Comparison of ENCODE assay signal across 25 mouse cellular contexts in the genomic region with DNA sequence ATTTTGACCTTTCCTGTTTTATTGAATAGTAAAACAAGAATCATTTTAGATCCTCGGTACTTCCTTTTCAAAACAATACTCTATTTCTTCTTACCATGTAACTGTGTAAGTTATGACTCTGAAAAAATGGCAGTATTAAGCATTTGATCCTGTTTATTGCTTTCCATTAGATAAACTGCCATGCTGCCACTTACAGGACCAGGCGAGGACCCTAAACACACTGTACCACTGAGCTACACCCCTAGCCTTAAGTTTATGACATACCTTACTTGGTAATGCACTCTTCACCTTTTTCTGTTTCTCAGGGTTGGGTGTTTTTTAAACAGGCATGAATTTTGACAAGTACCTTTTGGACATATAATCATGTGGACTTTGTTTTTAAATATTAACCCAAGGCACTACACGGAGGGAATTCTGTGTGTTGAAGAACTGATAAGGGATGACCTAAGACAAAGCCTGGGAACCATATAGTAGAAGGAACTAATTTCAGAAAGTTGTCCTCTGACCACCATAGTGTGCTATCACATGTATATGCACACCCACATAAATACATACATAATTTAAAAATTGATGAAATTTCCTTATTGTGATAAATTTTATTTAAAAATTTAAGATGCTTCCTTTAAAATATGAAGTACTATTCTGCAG. TPM values are rescaled to one million over a fixed set of nuclear protein-coding genes. Genes with fewer than 3 reads are reported as not detected.
A peak's percentile ranks its signal among the peaks of the same experiment; 100 is the strongest.
DNase-seq lines count a peak whose midpoint lies in the region; ATAC-seq and TF ChIP-seq lines count a peak whose summit lies in the region.
"Had no signal": no experiment of that assay in that cellular context is flagged by ENCODE, and none has a peak within 500 bp of the region (broad histone marks: within the 10 kb centered on the region; RNA-seq: fewer than 3 reads in every experiment).

No protein-coding gene starts in this region.

- no peak for TF ChIP-seq CTCF in intestine, postnatal 0 days (IDR thresholded peaks at IDR 0.05; ENCODE audit: low read depth)
- no peak for TF ChIP-seq CTCF in small intestine, adult 2 months (IDR thresholded peaks at IDR 0.05; ENCODE audit: extremely low read depth, insufficient read length, insufficient replicate concordance, low read depth, low read length)

- H3K9me3 ChIP-seq in intestine, embryonic 14.5 days (ENCODE audit: control insufficient read depth, low read length), result no peaks in the 10 kb centered on the region
- H3K9me3 ChIP-seq in intestine, embryonic 15.5 days, result no peaks in the 10 kb centered on the region
- no peaks in the 10 kb centered on the region for H3K9me3 ChIP-seq in intestine, postnatal 0 days (ENCODE audit: control insufficient read depth)
- H3K9me3 ChIP-seq: embryonic facial prominence, embryonic 13.5 days; embryonic facial prominence, embryonic 15.5 days; forebrain, embryonic 10.5 days; forebrain, embryonic 12.5 days had no signal

- no peak overlapping the region for H3K4me3 ChIP-seq in intestine, embryonic 14.5 days (ENCODE audit: low read depth, low read length)
- no peak overlapping the region for H3K4me3 ChIP-seq in intestine, embryonic 15.5 days (replicated peaks)
- H3K4me3 ChIP-seq in intestine, postnatal 0 days (ENCODE audit: low read depth, low read length), result no peak overlapping the region
- no peak overlapping the region for H3K4me3 ChIP-seq in small intestine, adult 2 months (ENCODE audit: low read depth, low read length)
- H3K4me3 ChIP-seq: embryonic facial prominence, embryonic 13.5 days; embryonic facial prominence, embryonic 15.5 days; erythroblast, embryonic 14.5 days; forebrain, embryonic 10.5 days; forebrain, embryonic 12.5 days had no signal

- no peak for TF ChIP-seq POLR2A in small intestine, adult 2 months (IDR thresholded peaks at IDR 0.05; ENCODE audit: low read depth, low read length)

- no peak overlapping the region for H3K4me2 ChIP-seq in intestine, embryonic 14.5 days (ENCODE audit: low read length)
- H3K4me2 ChIP-seq in intestine, embryonic 15.5 days (replicated peaks), result no peak overlapping the region
- peak overlapping the region; percentile 32; the same call in 1 of the 2 replicates for H3K4me2 ChIP-seq in intestine, postnatal 0 days (replicated peaks; ENCODE audit: low read depth)
- H3K4me2 ChIP-seq: embryonic facial prominence, embryonic 13.5 days; embryonic facial prominence, embryonic 15.5 days; forebrain, embryonic 12.5 days had no signal

- no peak overlapping the region for H3K9ac ChIP-seq in intestine, embryonic 14.5 days (ENCODE audit: low read length)
- H3K9ac ChIP-seq in intestine, embryonic 15.5 days, result no peak overlapping the region
- no peak overlapping the region for H3K9ac ChIP-seq in intestine, postnatal 0 days (ENCODE audit: low read depth, low read length)
- H3K9ac ChIP-seq: embryonic facial prominence, embryonic 13.5 days; embryonic facial prominence, embryonic 15.5 days; forebrain, embryonic 12.5 days had no signal

- 61% methylated on average over 3 of the region's 3 CpGs for WGBS in intestine, embryonic 14.5 days
- 46% methylated on average over 3 of the region's 3 CpGs for WGBS in intestine, embryonic 15.5 days
- 45% methylated on average over 3 of the region's 3 CpGs for WGBS in intestine, postnatal 0 days
- WGBS in small intestine, adult 2 months, result 31% methylated on average over 3 of the region's 3 CpGs

- no peaks in the 10 kb centered on the region for H3K4me1 ChIP-seq in intestine, embryonic 14.5 days (replicated peaks; ENCODE audit: control insufficient read depth, insufficient read depth, low read length)
- no peaks in the 10 kb centered on the region for H3K4me1 ChIP-seq in intestine, embryonic 15.5 days (replicated peaks)
- no peaks in the 10 kb centered on the region for H3K4me1 ChIP-seq in intestine, postnatal 0 days (replicated peaks; ENCODE audit: control insufficient read depth, insufficient read depth, low read length)
- peaks cover 3% of the 10 kb centered on the region for H3K4me1 ChIP-seq in small intestine, adult 2 months (ENCODE audit: control insufficient read depth, insufficient read depth, insufficient read length, low read length)
- H3K4me1 ChIP-seq: embryonic facial prominence, embryonic 13.5 days; embryonic facial prominence, embryonic 15.5 days; forebrain, embryonic 10.5 days; forebrain, embryonic 12.5 days had no signal

- H3K27ac ChIP-seq in intestine, embryonic 14.5 days (ENCODE audit: low read depth), result 0 out of 2 replicates have a peak overlapping the region, but pooled peaks have one; percentile 33
- no peak overlapping the region for H3K27ac ChIP-seq in intestine, embryonic 15.5 days
- H3K27ac ChIP-seq in intestine, postnatal 0 days (ENCODE audit: low read depth, low read length), result peak overlapping the region; percentile 36; the same call in 1 of the 2 replicates
- 0 out of 2 replicates have a peak overlapping the region, but pooled peaks have one; percentile 29 for H3K27ac ChIP-seq in small intestine, adult 2 months (ENCODE audit: insufficient read depth, low read depth, low read length)
- H3K27ac ChIP-seq: embryonic facial prominence, embryonic 13.5 days; embryonic facial prominence, embryonic 15.5 days; forebrain, embryonic 10.5 days; forebrain, embryonic 12.5 days had no signal

- no peak for DNase-seq in intestine, embryonic 14.5 days (ENCODE audit: low spot score)
- DNase-seq in urinary bladder, adult 18-20 months (ENCODE audit: low spot score in 2 of 2), result no peak
- DNase-seq in left cerebral cortex, adult 9 months (ENCODE audit: low spot score in 2 of 2), result no peak
- no peak for DNase-seq in cerebellum, postnatal 4 days (ENCODE audit: low spot score in 2 of 2)
- DNase-seq: adrenal gland, adult 2 months; adrenal gland, postnatal 10 days; adrenal gland, postnatal 25 days; cerebellum, adult 11 months; cerebellum, adult 18-20 months; cerebellum, adult 8-10 months; cerebellum, adult 9-11 months; cerebellum, postnatal 14 days; cerebellum, postnatal 36 days had no signal

- H3K36me3 ChIP-seq in intestine, embryonic 14.5 days (ENCODE audit: control insufficient read depth, insufficient read depth, low read length), result no peaks in the 10 kb centered on the region; the same call in 1 of the 2 replicates
- H3K36me3 ChIP-seq in intestine, embryonic 15.5 days, result no peaks in the 10 kb centered on the region
- H3K36me3 ChIP-seq in intestine, postnatal 0 days (ENCODE audit: control insufficient read depth, insufficient read depth), result no peaks in the 10 kb centered on the region; the same call in 1 of the 2 replicates
- no peaks in the 10 kb centered on the region for H3K36me3 ChIP-seq in small intestine, adult 2 months (ENCODE audit: control insufficient read depth, insufficient read depth, low read length)
- H3K36me3 ChIP-seq: embryonic facial prominence, embryonic 15.5 days; forebrain, embryonic 12.5 days had no signal

- peak; percentile 53; the same call in 1 of the 2 replicates for ATAC-seq in intestine, embryonic 14.5 days (replicated peaks; ENCODE audit: low FRiP score, low TSS enrichment, low read depth)
- peak; percentile 91 for ATAC-seq in intestine, embryonic 15.5 days
- peak; percentile 76 for ATAC-seq in intestine, postnatal 0 days
- ATAC-seq: forebrain, embryonic 14.5 days; forebrain, embryonic 16.5 days had no signal

- H3K27me3 ChIP-seq in intestine, embryonic 14.5 days (replicated peaks; ENCODE audit: control insufficient read depth, insufficient read depth, low read length), result no peaks in the 10 kb centered on the region
- no peaks in the 10 kb centered on the region for H3K27me3 ChIP-seq in intestine, embryonic 15.5 days (replicated peaks)
- no peaks in the 10 kb centered on the region for H3K27me3 ChIP-seq in intestine, postnatal 0 days (replicated peaks; ENCODE audit: control insufficient read depth, insufficient read depth, low read length)
- H3K27me3 ChIP-seq in small intestine, adult 2 months (ENCODE audit: control insufficient read depth, insufficient read depth, low read length), result no peaks in the 10 kb centered on the region
- H3K27me3 ChIP-seq: embryonic facial prominence, embryonic 13.5 days; embryonic facial prominence, embryonic 15.5 days; forebrain, embryonic 12.5 days had no signal

RNA-seq across cellular contexts. Expression of gene Copg2, which starts 31.4 kb away (rescaled TPM):
- 22.9 and 23.5 TPM in 2 replicates for polyA plus RNA-seq in intestine, embryonic 14.5 days (2014; fragmentation: Nextera tagmentation; extraction: Ambion mirVana)
- 14.9 and 16.9 TPM in 2 replicates for polyA plus RNA-seq in intestine, embryonic 15.5 days (2015; fragmentation: Nextera tagmentation; extraction: Ambion mirVana)
- 9.8 and 10.2 TPM in 2 replicates for polyA plus RNA-seq in intestine, postnatal 0 days (2015; fragmentation: Nextera tagmentation; extraction: Ambion mirVana)
- 1.4 and 3.1 TPM in 2 replicates for polyA plus RNA-seq in small intestine, adult 2 months (2012; rRNA removed)

RNA-seq across cellular contexts. Expression of gene Tsga13, which starts 50.2 kb away (rescaled TPM):
- 0.24 and 0.62 TPM in 2 replicates for polyA plus RNA-seq in intestine, embryonic 14.5 days (2014; fragmentation: Nextera tagmentation; extraction: Ambion mirVana)
- polyA plus RNA-seq in intestine, embryonic 15.5 days (2015; fragmentation: Nextera tagmentation; extraction: Ambion mirVana), result 0.19 TPM in 1 of 2 replicates, not detected in the other
- polyA plus RNA-seq in intestine, postnatal 0 days (2015; fragmentation: Nextera tagmentation; extraction: Ambion mirVana), result not detected in 2 replicates
- polyA plus RNA-seq in small intestine, adult 2 months (2012; rRNA removed), result not detected in 2 replicates
- polyA plus RNA-seq: adrenal gland, adult 2 months; C2C12; embryonic facial prominence, embryonic 11.5 days; embryonic facial prominence, embryonic 13.5 days; embryonic facial prominence, embryonic 15.5 days; erythroblast, embryonic 14.5 days; forebrain, embryonic 14.5 days had no signal
